Mouse (Mus musculus) neural tube, embryonic 15.5 days (tissue): Measurements from ENCODE around the gene Hpse2. TPM values are rescaled to one million over a fixed set of nuclear protein-coding genes. Genes with fewer than 3 reads are reported as not detected.

ENCODE experiments used
- ATAC-seq: fragments of 200-750 bp; cut with Nextera tagmentation; 2 replicates; pipeline ENCODE4 v1.8.0; 2017; ENCODE audit warnings: mild to moderate bottlenecking, moderate TSS enrichment, moderate library complexity; ENCODE audit not compliant: low FRiP score
- H3K27ac ChIP-seq: fragments of 300-500 bp; sonication (generic); replicated peaks from 2 replicates; pipeline ENCODE4 v1.5.1; 2015; ENCODE audit warnings: mild to moderate bottlenecking, inconsistent platforms
- H3K27me3 ChIP-seq: fragments of 300-500 bp; sonication (generic); replicated peaks from 2 replicates; pipeline ENCODE4 v1.6.1; 2015; ENCODE audit warnings: inconsistent platforms
- H3K36me3 ChIP-seq: fragments of 300-500 bp; sonication (generic); 2 replicates; pipeline ENCODE4 v1.6.1; 2015; ENCODE audit warnings: inconsistent platforms
- H3K4me1 ChIP-seq: fragments of 300-500 bp; sonication (generic); 2 replicates; pipeline ENCODE4 v1.6.1; 2015; ENCODE audit warnings: inconsistent platforms
- H3K4me2 ChIP-seq: fragments of 300-500 bp; sonication (generic); 2 replicates; pipeline ENCODE4 v1.6.1; 2015; ENCODE audit warnings: inconsistent platforms, mild to moderate bottlenecking, moderate library complexity
- H3K4me3 ChIP-seq: fragments of 300-500 bp; sonication (generic); replicated peaks from 2 replicates; pipeline ENCODE4 v1.5.1; 2015; ENCODE audit warnings: mild to moderate bottlenecking, inconsistent platforms
- H3K9ac ChIP-seq: fragments of 300-500 bp; sonication (generic); replicated peaks from 2 replicates; pipeline ENCODE4 v1.6.1; 2015; ENCODE audit warnings: mild to moderate bottlenecking, inconsistent platforms
- H3K9me3 ChIP-seq: fragments of 300-500 bp; sonication (generic); replicated peaks from 2 replicates; pipeline ENCODE4 v1.6.1; 2016; ENCODE audit warnings: inconsistent platforms
- WGBS: fragments of 180-500 bp; shearing (Covaris S2); methylation state at CpG from one replicate; pipeline ENCODE4 v1.1.7; 2015; ENCODE audit warnings: mixed read lengths; 5-methylcytosine and 5-hydroxymethylcytosine counted together
- polyA plus RNA-seq: library from polyadenylated mRNA; unstranded; fragments of >200 nt; fragmentation: Nextera tagmentation; extraction: Ambion mirVana; gene quantifications from 2 replicates; pipeline ENCODE4 v1.2.1, GENCODE M21; 2015

The Hpse2 gene
- polyA plus RNA-seq, 1 experiment from 2014 or later, result 0.24 TPM

DNA sequence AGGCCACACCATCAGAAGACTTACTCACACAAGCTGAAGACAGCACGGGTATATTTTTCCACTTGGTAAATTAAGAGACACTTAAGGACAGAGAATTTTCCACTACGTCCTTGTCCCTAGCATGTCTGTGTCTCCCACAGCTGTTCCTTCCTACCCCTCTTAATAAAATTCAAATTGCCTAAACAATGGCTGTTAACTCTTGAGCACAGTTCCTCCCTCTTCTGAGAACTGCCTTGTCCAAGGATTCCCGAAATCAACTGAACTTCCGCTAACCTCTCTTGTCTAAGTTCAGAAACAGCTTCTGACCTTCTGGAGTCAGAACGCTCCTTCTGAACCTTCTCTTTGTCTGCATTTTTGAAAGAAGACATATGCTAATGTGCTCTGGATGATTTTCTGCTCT lies 496.6 kb downstream of the Hpse2 start:
- WGBS, result 33% methylated on average over 5 of the region's 5 CpGs
- H3K27ac ChIP-seq, result no peak overlapping the region
- no peaks in the 10 kb centered on the region for H3K9me3 ChIP-seq
- ATAC-seq, result no peak
- no peak overlapping the region for H3K4me3 ChIP-seq
- H3K4me2 ChIP-seq, result no peak overlapping the region
- no peaks in the 10 kb centered on the region for H3K4me1 ChIP-seq
- H3K36me3 ChIP-seq, result no peaks in the 10 kb centered on the region
- no peaks in the 10 kb centered on the region for H3K27me3 ChIP-seq
- H3K9ac ChIP-seq, result no peak overlapping the region

DNA sequence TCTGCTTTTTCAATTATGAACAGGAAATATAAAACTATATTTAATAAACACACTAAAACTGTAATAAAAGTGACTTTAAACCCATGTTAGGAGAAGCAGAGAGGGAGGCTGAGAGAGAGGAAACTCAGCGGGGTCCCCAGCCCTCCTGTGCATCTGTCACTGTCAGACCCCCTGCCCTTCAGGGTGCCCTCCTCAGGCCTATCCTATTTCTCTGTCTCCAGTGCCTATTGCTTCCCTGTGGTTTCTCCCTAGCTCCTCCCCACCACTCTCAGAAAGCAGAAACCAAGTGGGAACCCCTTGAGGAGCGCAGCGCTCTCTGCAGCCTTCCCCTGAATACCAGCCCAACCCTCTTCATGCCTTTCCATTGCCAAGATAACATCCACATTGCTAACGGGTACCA lies 510.5 kb downstream of the Hpse2 start:
- 58% methylated on average over 4 of the region's 4 CpGs for WGBS
- H3K4me1 ChIP-seq, result peaks cover 4% of the 10 kb centered on the region; the same call in 1 of the 2 replicates

DNA sequence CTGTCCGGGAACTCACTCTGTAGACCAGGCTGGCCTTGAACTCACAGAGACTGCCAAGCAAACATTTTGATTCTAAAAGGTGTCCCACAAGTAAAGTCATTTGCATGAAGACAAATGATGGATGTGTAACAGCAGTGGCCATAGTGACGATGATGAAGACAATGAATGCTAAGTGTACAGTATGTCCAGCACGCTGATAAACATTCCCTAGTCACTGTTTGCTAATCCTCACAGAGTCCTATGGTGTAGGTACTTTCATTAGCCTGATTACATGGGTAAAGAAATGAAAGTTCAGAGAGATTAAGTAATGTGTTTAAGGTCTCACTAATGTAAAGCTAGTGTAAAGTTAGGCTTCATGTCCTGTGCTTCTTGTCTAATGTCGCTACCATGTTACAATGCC lies 511.6 kb downstream of the Hpse2 start:
- Histone ChIP-seq H3K9me3 (no peaks in the 10 kb centered on the region), H3K27me3 (no peaks in the 10 kb centered on the region), H3K4me3 (no peak overlapping the region), H3K36me3 (no peaks in the 10 kb centered on the region), H3K4me1 (peaks cover 4% of the 10 kb centered on the region; the same call in 1 of the 2 replicates), H3K27ac (no peak overlapping the region), H3K4me2 (no peak overlapping the region), H3K9ac (no peak overlapping the region)
- 69% methylated on average over 4 of the region's 4 CpGs for WGBS
- no peak for ATAC-seq

More for the DNA sequence above, 510.5 kb downstream of the Hpse2 start:
- H3K36me3 ChIP-seq, result no peaks in the 10 kb centered on the region
- H3K27me3 ChIP-seq, result no peaks in the 10 kb centered on the region
- H3K4me2 ChIP-seq, result no peak overlapping the region
- no peak for ATAC-seq
- H3K9ac ChIP-seq, result no peak overlapping the region
- no peak overlapping the region for H3K4me3 ChIP-seq
- no peak overlapping the region for H3K27ac ChIP-seq
- no peaks in the 10 kb centered on the region for H3K9me3 ChIP-seq

DNA sequence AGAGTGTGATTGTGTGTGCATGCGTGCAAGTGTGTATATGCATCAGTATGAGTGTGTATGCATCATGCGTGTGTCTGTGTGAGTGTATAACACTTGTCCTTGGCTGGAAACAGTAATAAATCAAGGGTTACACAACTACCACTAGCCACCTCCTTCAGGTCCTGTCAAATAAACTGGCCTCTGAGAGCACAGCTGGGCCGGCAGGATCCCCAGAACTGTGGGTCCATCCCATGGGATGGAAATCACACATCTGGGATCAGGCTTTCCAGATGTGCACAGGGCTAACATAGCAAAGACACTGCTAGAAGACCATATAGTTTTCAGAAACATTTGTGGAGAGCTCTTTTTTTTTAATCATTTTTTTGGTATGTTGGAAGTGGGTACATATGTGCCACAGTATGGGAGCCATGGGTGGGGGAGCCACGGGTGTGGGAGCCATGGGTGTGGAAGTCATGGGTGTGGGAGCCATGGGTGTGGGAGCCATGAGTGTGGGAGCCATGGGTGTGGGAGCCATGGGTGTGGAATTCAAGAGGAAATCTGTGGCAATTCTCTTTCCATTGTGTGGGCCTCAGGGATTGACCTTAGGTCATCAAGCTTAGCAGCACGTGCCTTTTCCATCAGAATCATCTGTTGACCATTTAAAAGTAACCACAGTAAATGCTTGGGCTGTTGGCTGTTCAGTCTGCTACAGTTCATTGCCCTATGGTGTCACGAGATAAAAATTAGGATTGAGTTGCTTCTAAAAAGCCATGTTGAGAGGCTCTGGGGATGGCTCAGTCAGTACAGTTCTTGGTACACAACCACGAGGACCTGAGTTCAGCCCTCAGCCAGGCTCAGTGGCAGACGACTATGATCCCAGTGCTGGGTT lies 518.3 kb downstream of the Hpse2 start:
- H3K4me3 ChIP-seq, result no peak overlapping the region
- no peaks in the 10 kb centered on the region for H3K36me3 ChIP-seq
- no peaks in the 10 kb centered on the region for H3K9me3 ChIP-seq
- peaks cover 4% of the 10 kb centered on the region; the same call in 1 of the 2 replicates for H3K4me1 ChIP-seq
- H3K27me3 ChIP-seq, result no peaks in the 10 kb centered on the region
- 84% methylated on average over 8 of the region's 8 CpGs for WGBS
- H3K9ac ChIP-seq, result no peak overlapping the region
- ATAC-seq, result no peak
- no peak overlapping the region for H3K27ac ChIP-seq
- no peak overlapping the region for H3K4me2 ChIP-seq

DNA sequence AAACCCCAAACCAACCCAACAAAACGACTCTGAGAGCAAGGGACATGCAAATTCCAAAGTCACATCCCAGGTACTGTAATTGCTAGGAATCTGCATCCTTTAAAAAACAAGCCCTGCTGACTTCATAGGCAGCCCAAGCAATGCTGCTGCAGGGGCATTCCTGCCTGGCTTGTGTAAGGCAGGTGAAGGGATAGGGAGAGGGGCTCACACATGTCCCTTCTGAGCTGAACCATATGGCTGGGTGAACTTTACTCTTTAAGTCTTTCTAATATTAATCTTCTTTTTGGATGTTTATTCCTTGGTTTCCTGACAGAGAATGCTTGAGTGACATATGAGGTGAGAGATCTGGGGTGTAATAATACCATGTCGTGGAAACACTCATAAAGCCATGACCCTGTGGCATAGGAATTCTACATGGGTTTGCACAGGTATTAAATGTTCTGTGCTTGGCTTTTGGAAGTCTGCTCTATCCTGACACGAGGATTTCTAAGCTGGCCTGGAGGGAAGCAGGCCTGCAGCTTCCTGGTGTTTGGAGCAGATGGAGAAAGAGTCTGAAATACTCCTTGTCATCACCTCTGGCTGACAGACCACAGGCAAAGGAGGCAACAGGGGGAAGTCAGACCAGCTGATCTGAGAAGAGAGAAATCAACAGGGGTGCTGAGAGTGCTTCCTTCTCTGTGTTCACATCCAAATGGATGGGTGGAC lies 519.0 kb downstream of the Hpse2 start:
- no peaks in the 10 kb centered on the region for H3K27me3 ChIP-seq
- H3K27ac ChIP-seq, result no peak overlapping the region
- no peaks in the 10 kb centered on the region for H3K36me3 ChIP-seq
- ATAC-seq, result no peak
- H3K4me3 ChIP-seq, result no peak overlapping the region
- no peak overlapping the region for H3K9ac ChIP-seq
- H3K4me1 ChIP-seq, result peaks cover 4% of the 10 kb centered on the region; the same call in 1 of the 2 replicates
- 58% methylated on average over 3 of the region's 3 CpGs for WGBS
- no peaks in the 10 kb centered on the region for H3K9me3 ChIP-seq
- no peak overlapping the region for H3K4me2 ChIP-seq

DNA sequence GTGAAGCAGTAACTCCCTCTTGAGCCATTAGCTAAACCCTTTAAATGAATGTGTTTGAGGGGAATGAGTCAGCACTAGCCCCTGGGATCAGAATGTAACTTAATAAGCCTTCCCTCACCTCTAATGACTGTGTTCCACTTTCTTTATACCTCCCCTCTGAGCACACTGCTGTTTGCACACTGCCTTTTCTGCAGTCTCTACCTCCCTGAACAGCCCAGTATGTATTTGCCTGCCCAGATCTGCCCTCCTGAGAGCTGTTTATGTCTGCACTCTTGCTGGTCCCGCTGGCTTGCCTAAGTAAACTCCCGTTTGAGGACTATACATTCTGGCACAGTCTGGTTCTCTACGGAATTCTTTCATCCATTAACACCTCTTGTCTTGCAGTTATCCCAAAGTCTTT lies 525.1 kb downstream of the Hpse2 start:
- 46% methylated on average over 3 of the region's 3 CpGs for WGBS
- H3K4me1 ChIP-seq, result peaks cover 4% of the 10 kb centered on the region; the same call in 1 of the 2 replicates

DNA sequence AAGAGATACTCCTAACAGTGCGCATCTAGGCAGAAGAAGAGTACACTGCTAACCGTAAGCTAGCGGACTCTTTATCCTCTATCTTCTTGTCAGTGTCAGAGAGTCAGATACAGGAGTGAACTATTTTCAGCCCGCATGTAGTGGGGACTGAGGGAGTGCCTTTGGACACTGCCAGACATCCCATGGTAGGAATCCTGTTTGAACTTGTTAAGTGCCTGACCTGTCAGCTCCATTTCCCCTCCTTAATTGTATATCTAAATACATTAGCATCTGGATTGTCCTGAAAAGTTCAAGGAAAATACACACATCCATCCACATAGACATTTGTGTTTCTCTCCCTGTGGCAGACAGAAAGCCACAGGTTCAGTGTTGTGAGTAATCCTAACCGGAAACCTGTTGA lies 531.1 kb downstream of the Hpse2 start:
- ATAC-seq, result no peak

More for the DNA sequence above, 525.1 kb downstream of the Hpse2 start:
- ATAC-seq, result no peak
- H3K4me3 ChIP-seq, result no peak overlapping the region
- no peak overlapping the region for H3K9ac ChIP-seq
- H3K27me3 ChIP-seq, result no peaks in the 10 kb centered on the region
- no peak overlapping the region for H3K27ac ChIP-seq
- H3K9me3 ChIP-seq, result no peaks in the 10 kb centered on the region
- no peaks in the 10 kb centered on the region for H3K36me3 ChIP-seq
- no peak overlapping the region for H3K4me2 ChIP-seq

DNA sequence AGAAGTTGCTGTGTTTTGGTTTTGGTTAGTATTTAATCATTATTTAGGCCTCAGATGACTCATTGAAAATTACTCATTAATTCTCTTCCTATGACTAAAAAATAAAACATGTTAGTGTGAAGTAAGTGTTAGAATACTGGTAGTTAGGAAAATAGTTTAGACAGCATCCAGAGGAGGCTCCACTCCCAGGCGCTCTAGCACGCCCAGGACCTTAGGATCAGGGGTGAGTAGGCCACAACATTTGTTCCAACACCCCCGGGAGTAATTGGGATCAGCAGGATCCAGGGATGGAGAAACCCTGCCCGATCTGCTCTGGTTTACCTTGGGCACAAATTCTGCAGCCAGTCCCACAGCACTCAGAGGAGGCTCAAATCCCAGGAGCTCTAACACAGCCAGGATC lies 532.5 kb downstream of the Hpse2 start:
- Histone ChIP-seq H3K4me3 (no peak overlapping the region), H3K36me3 (no peaks in the 10 kb centered on the region), H3K9ac (no peak overlapping the region), H3K4me2 (no peak overlapping the region), H3K4me1 (no peaks in the 10 kb centered on the region), H3K27ac (no peak overlapping the region), H3K9me3 (no peaks in the 10 kb centered on the region), H3K27me3 (no peaks in the 10 kb centered on the region)
- WGBS, result 84% methylated on average over 4 of the region's 4 CpGs
- no peak for ATAC-seq

More for the DNA sequence above, 531.1 kb downstream of the Hpse2 start:
- H3K4me2 ChIP-seq, result no peak overlapping the region
- H3K27me3 ChIP-seq, result no peaks in the 10 kb centered on the region
- no peaks in the 10 kb centered on the region for H3K4me1 ChIP-seq
- H3K9ac ChIP-seq, result no peak overlapping the region
- no peak overlapping the region for H3K4me3 ChIP-seq
- H3K9me3 ChIP-seq, result no peaks in the 10 kb centered on the region
- no peak overlapping the region for H3K27ac ChIP-seq
- no peaks in the 10 kb centered on the region for H3K36me3 ChIP-seq
- 95% methylated on average over 5 of the region's 5 CpGs for WGBS

DNA sequence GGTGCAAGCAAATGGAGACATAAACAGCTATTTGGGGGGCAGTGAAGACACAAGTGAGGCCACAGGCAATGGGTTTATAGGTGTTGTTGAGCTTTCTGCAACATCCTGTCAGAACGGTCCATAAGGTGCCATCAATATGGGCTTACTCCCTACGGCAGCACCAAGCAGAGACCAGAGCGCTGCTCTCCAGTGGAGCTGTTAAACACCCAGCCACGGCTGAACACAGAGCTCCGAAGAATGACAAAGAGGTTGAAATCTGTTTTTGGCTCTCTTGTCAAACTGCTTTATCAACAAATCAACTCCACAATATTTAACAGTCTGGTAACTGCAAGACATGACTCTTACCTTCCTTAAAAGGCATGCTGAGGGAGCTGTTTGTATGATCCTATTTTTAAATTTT lies 537.7 kb downstream of the Hpse2 start:
- Histone ChIP-seq H3K9me3 (no peaks in the 10 kb centered on the region), H3K4me1 (no peaks in the 10 kb centered on the region), H3K4me3 (no peak overlapping the region), H3K27me3 (no peaks in the 10 kb centered on the region), H3K36me3 (no peaks in the 10 kb centered on the region), H3K9ac (no peak overlapping the region), H3K27ac (no peak overlapping the region), H3K4me2 (no peak overlapping the region)
- ATAC-seq, result no peak
- 74% methylated on average over 5 of the region's 5 CpGs for WGBS

DNA sequence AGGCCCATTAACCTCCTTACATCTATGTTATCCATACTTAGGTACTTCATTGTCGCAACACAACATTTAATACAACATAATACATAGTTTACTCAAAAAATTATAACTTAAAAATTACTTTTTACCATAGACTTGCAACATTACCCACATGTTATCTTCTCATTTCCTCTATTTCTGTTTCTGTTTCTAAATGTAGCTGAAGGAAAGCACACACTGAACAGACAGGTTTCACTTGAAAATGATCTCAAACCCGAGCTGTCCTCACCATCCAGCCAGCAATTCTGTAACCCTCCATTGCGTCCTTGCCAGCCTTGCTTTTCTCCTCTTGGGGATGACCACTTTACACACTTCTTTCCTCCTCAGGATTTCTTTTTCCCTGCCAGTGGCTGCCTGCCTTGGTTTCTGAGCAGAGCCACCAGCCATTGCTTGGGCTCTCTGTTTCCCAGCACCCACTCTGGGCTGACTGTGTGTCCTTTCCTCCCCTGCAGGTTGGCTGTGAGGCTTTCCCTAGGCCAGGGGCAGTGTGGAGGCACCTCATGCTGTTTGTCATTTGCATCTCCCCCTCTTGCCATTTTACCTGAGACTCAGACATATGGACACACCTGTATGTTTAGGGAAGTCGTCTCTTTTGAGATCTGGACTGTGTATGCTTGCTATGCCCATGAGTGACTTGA lies 548.4 kb downstream of the Hpse2 start:
- H3K4me2 ChIP-seq, result no peak overlapping the region
- no peak for ATAC-seq
- H3K9ac ChIP-seq, result no peak overlapping the region
- H3K36me3 ChIP-seq, result no peaks in the 10 kb centered on the region
- no peaks in the 10 kb centered on the region for H3K9me3 ChIP-seq
- no peaks in the 10 kb centered on the region for H3K4me1 ChIP-seq
- H3K27ac ChIP-seq, result no peak overlapping the region
- no peaks in the 10 kb centered on the region for H3K27me3 ChIP-seq
- 84% methylated on average over 4 of the region's 4 CpGs for WGBS
- H3K4me3 ChIP-seq, result no peak overlapping the region

DNA sequence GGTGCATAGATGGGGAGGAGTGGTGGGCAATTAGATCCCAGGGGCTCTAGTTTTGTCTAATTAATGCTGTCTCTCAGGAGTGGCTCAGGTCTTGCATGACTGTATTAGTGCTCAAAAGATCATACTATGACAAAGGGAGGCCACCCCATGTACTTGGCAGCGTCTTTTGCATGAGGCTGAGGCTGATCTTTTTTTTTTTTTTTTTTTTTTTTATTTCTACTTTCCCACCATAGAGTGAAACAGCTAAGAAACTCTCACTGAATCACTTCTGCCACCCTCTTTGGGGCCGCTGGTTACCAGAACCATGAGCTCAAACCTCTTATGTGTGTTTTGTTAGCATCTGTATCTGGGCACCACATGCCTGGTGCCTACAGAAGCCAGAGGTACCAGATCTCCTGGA lies 549.0 kb downstream of the Hpse2 start:
- H3K27me3 ChIP-seq, result no peaks in the 10 kb centered on the region
- 96% methylated on average over 2 of the region's 2 CpGs for WGBS
- no peak for ATAC-seq

More for the DNA sequence above, 549.0 kb downstream of the Hpse2 start:
- no peaks in the 10 kb centered on the region for H3K36me3 ChIP-seq
- no peaks in the 10 kb centered on the region for H3K4me1 ChIP-seq
- H3K4me3 ChIP-seq, result no peak overlapping the region
- no peak overlapping the region for H3K4me2 ChIP-seq
- H3K9me3 ChIP-seq, result no peaks in the 10 kb centered on the region
- no peak overlapping the region for H3K9ac ChIP-seq
- no peak overlapping the region for H3K27ac ChIP-seq
